Mouse (Mus musculus) gastrocnemius, postnatal 14 days (tissue): Measurements from ENCODE around the gene Traf3ip1. TPM values are rescaled to one million over a fixed set of nuclear protein-coding genes. Genes with fewer than 3 reads are reported as not detected.
A peak's percentile ranks its signal among the peaks of the same experiment; 100 is the strongest.
"Not testable (repeated sequence)": the region's sequence is repeated elsewhere in the genome, so short reads cannot be mapped to it uniquely, and the experiment has no call there.

Experiments
- DNase-seq: peaks from one replicate; pipeline ENCODE4 v3.0.0; 2021; ENCODE audit warnings: mixed read lengths
- intact Hi-C: fragments of 180-260 bp; cut with DNase I; formaldehyde crosslinking; loops from one replicate; pipeline ENCODE4 v1.15.1; 2025; ENCODE audit warnings: low total_unique reads
- total RNA-seq, 2 experiments: library from RNA; stranded (reverse); gene quantifications; 2 replicates each; pipeline ENCODE4 v1.2.3; 2021

Gene Traf3ip1
- total RNA-seq, 2 experiments from 2014 or later: 3.2 to 3.3 TPM

DNA sequence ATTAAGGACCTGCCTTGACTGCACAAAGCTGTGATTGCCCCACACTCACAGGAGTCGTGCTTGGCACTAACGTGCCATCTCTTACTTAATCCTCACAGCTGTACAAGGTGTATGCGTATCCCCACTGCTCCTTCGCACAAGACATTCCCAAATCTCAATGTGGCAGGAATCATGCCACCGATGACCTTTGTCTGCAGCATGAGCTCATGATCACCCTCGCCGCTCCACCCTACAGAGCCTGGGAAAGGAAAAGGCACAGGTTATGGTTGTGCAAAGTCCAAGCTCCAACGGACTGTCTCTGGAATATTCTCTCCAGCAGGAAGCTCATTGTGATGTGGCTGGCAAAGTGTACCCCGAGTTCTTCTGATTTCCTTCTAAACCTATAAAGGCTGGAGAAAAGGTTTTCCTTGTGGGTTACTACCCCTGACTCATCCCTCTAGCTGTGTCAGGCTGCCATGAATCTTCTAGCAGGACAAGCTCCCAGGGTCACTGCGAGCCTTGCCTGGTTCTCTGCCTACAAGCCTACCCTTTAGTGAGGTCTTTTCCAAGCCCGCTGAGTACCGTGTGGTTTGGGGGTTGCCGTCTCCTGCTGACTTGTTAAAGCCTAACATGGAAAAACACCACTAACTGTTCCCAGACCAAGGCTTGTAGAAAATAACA lies 31.0 kb upstream of the Traf3ip1 start:
- no peak for DNase-seq
- intact Hi-C loops: no loop called here

DNA sequence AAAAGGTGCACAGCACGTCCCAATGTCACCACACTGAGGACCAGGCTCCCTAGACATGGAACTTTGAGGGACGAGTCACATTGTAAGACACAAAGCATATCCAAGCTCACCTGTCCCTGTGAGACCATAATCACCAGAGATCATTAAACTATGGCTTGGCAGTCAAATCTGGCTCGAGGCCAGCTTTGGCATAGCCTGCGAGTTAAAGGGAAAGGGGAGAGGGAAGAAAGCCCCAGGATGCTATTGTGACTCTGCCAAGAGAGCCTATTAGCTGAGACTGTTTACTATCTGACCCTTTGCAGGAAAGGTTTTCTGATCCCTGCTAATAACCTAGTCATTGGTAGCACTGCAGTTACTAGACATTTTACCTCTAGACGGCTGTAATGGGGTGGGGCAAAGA lies 30.0 kb upstream of the Traf3ip1 start:
- no peak for DNase-seq
- intact Hi-C loops: no loop called here

DNA sequence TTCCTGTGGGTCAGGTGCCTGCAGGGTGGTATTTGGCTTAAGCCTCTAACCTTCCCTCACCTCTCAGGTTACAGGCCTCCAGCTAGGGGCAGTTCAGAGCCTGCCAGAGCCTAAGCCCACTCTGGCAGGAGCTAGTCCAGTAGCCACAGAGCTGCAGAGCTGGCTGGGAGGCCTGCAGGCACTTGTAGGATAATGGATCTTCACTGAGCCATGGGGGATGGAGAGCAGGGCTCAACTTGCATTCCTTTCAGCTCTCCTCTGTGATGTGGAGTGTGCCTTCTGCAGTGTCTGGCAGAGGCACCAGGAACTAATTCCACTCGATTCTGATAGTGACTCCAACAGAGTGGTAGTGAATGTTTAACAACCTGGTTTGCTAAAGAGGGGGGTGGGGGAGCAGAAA lies 29.2 kb upstream of the Traf3ip1 start:
- no peak for DNase-seq
- intact Hi-C loops: loop anchor here (5.0 kb wide), 1 partner anchor 38 kb away; no protein-coding TSS in a partner anchor

DNA sequence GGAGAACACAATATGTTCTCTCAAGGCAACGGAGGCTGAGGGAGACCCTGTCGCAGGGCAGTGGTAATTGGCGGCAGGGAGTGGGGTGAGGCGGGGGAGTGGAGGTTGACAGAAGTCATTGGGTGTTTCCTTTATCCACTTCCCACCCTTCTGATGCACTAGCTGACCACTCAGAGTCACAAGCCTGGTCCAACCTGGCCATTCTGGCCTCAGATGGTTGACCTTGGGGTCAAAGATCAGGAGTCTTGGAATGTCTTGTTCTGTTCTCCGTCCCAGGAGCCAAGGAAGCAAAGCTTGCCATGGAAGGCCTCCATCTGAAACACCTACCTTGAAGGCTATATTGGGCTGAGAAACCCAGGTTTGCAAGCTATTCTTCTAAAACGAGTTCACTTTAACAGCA lies 28.3 kb upstream of the Traf3ip1 start:
- intact Hi-C loops: loop anchor here (5.0 kb wide), 1 partner anchor 39 kb away; no protein-coding TSS in a partner anchor
- DNase-seq: no peak

DNA sequence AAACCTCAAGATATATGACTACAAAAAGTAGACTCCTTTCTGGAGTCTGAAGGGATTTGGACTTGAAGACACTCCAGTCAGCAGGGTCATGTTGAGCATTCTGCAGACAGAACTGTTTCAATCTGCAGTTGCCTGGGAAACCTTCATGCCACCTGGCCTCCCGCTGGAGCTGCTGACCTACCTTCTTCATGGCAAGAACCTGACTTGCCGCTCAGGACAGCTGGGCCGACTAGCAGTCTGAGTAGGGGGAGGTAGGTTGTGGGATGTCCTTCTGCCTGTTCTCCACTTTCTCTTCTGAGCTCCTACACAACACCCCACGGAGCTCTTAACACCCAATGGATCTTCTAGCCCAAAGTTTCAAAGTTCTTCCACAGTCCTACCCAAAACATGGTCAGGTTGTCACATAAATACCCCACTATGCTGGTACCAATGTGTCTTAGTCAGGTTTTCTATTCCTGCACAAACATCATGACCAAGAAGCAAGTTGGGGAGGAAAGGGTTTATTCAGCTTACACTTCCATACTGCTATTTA lies 24.5 kb upstream of the Traf3ip1 start:
- DNase-seq: no peak
- intact Hi-C loops: loop anchor here (5.0 kb wide), 1 partner anchor 43 kb away; no protein-coding TSS in a partner anchor

DNA sequence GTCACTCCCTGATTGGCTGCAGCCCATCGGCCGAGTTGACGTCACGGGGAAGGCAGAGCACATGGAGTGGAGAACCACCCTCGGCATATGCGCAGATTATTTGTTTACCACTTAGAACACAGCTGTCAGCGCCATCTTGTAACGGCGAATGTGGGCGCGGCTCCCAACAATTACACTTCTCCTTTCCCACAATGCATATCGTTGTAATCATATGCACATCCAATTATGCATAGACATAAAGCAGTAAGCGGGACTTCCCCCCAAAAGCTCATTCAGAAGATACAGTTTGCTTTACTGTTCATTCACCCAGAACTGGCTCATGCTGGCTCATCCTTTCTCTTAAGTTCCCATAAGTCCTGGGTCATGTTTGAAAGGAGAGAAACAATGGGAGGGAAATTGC lies 16.3 kb upstream of the Traf3ip1 start:
- intact Hi-C loops, DNase-seq: not testable (repeated sequence)

DNA sequence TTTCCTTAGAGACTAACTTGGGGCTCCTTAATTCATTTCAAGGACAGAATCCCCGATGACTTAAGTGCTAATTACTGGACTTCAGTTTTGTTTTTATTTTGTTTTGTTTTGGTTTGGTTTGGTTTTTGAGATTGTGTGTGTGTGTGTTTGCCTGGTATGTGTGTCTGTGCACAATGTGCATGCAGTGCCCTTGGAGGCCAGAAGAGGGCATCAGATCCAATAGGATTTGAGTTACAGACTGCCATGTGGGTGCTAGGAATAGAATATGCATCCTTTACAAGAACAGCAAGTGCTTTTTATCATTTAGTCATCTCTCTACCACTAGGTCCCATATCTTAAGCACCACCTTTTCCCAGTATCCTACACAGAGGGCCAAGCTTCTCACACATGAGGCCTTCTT lies 15.5 kb upstream of the Traf3ip1 start:
- DNase-seq: no peak
- intact Hi-C loops: no loop called here

DNA sequence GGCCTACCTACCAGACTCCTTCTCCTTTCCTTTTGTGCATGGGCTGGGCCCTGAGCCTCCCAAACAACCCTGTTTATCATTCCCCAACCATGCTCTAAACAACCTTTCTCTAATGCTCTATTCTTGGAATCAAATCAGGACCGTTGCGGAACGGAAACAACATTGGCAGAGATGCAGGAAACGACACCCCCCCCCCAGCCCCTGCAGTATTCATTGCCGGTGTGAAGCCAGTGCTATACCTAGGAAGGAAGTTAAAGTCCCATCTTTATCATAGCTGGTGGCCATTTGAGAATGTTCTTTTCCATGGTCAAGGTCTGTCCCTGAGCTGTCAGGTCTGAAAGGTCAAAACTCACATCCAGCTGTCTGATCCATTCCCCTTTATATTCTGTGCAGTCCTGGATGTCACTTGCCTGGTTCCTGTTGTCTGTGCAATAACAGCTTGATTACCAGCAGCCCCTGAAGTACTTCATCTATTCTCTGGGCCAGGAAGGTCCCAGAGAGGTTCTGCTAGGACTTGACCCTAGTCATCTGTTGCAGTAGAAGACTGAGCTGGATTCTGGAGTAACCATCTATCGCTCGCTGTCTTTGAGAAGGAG lies 11.7 kb upstream of the Traf3ip1 start:
- DNase-seq: no peak
- intact Hi-C loops: loop anchor here (5.0 kb wide), 1 partner anchor 55 kb away; no protein-coding TSS in a partner anchor

DNA sequence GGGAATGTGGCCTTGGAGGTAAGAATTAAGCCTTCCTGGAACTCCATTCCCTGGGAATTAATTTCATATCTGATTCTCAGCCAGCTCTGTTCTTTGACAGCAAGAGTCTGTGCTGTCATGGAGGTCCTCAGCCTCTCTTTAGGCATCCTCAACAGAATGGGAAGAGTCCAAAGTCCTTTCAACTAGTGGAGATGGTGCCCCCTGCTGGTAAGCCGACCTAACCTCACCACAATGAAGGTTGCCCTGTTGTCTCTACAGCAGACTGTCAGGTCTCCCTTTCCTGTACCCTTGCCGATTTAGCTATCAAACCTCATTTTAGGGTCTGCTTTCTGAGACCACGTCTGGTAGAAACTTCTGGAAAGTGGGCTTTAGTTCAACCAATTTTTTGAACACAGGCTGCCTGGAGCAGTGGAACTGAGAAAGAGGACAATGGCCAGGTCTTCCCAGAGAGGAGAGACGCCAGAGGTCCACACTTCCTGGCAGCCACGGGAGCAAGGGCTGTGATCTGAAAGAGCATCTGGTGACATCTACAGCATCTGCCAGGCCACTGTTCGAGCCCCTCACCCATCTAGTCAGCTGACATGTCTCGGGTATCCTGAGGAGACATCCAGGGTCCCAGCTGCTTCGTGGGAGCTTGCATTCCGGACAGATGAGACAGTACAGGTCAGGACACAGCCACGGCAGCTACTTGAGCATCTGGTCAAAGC lies 11.0 kb upstream of the Traf3ip1 start:
- intact Hi-C loops: loop anchor here (5.0 kb wide), 1 partner anchor 56 kb away; no protein-coding TSS in a partner anchor
- DNase-seq: peak; percentile 84

DNA sequence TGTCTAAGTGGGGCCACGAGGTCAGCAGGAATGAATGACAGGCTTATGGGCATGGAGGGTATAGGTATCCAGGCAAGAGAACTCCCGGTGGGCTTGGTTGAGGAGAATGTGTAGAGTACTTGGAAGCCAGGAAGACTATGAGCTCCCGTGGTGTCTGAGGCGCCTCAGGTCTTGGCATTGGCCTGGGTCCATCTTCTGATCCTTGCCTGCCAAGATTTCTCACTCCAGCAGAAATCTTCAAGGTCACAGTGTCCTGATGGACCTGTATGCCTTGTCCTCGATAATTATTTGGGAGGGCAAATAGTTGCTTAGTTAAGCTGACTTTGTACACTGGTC lies 10.5 kb upstream of the Traf3ip1 start:
- intact Hi-C loops: loop anchor here (5.0 kb wide), 1 partner anchor 57 kb away; no protein-coding TSS in a partner anchor
- DNase-seq: no peak

DNA sequence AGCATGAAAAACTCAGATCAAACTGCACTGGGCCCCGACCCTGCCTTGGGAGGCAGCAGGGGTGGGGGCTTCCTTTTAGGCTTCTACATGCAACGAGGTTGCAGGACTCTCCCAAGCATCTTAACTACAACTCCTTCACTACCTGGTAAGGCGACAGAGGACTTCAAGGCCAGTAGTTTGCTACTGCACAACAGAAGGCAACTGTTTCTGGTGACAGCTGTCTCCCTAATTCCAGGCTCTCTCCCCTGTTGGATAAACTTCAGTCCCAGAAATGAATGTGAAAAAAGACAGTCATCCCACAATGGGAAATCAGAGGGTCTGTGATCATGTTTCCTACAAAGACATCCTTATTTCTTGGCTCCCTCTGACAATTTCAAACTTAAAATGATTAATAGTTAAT lies 9.0 kb upstream of the Traf3ip1 start:
- intact Hi-C loops: no loop called here
- no peak for DNase-seq

DNA sequence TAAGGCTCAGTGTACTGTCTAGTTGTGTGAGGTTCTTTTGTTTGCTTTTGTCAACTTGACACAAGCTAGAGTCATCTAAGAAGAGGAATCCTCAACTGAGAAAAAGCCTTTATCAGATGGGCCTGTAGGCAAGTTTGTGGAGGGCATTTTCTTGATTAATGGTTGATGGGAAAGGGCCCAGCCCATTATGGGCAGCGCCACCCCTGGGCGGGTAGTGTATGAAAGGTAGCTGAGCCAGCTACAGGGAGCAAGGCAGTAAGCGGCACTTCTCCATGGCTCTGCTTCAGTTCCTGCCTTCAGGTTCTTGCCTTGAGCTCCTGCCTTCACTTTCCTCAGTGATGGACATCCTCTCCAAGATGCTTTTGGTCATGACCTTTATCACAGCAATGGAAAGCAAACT lies 8.3 kb upstream of the Traf3ip1 start:
- DNase-seq: no peak
- intact Hi-C loops: no loop called here

DNA sequence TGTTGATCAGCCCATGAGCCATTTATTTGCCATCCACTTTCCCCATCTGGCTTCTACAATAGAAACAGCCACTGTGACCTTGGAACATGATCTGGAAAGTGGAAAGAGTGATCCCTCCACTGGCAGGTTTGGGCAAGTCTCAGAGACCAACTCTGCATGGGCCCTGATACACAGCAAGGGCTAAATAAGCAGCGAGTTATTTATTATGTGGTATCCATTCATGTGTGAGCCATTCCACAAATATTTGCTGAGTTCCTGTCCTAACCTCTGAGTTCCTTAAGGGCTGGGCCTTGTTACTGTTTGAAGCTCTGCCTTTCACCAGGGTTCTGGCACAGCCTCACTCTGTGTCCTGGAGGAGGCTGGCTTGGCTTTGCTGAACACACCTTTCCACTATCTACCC lies 4.1 kb upstream of the Traf3ip1 start:
- intact Hi-C loops: no loop called here

DNA sequence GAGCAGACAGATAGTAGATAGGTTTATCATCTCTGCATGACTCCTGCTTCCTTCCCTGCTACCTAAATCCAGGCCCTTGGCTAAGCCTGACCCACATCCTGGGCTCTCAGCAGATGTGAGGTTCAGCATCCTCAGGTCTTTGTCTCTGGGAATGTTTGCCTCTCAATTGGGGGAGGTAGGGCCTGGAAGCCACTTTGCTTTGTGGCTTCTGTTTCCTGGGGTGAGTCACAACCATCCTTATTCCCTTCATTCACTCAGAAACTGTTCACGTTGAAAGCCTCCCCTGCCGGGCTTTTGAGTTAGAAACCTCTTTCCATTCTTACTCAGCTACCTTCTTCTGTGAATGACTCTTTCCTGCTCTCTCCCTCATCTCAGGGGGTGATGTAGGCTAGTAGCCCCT lies 1.7 kb upstream of the Traf3ip1 start:
- DNase-seq: no peak
- intact Hi-C loops: no loop called here

More for the DNA sequence above, 4.1 kb upstream of the Traf3ip1 start:
- no peak for DNase-seq

DNA sequence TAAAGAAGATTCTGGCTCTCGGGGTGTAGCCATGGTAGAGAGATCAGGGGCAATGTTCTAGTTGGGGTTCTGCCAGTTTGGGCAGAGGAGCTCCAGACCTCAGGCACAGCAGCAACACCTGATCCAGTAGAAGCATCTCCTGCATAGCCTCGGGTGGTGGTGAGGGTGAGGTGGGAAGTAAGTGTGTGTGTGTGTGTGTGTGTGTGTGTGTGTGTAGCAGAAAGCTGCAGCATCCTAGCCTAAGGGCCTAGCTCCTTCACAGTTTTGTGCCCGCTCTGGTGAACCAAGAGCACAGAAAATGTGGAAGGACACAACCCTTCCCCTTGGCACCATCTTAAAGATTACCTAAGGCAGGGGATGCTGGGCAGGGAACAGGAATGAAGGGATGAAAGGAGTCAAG lies 509 bp upstream of the Traf3ip1 start:
- DNase-seq: no peak
- intact Hi-C loops: no loop called here

DNA sequence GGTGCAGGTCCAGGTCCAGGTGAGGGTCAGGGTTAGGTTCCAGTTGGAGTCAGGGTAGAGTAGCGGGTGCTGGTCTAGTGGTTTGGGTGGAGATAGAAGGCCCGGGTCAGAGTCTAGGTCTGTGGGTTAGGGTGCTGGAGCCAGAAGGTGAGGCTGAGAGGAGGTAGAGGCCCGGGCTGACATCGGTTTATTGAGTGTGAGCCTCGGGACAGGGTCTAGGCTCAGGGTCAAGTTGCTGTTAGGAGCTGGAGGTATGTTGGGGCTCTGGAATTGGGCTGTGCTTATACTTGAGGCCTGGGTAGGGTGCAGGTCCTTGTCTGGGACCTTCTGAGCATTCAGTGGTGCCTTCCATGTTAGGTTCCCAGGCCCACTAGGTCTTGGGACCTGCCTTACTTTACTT lies 874 bp downstream of the Traf3ip1 start:
- no peak for DNase-seq
- intact Hi-C loops: no loop called here

DNA sequence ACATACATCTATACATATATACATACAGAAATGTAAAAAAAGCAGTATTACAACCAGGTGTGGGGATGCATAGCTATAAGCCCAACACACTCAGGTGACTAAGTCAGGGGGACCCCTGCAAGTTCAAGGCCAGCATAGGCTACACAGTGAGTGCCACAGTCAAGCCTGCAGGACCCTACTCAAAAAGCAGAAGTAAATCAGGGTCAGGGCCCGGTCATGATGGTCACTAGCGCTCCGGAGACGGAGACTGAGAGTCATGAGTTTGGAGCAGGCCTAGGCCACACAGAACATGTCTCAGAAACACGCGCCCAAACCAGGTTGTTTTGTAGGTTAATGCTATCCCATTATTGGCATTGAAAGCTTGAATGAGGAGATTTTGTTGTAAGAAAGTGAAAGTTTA lies 4.1 kb downstream of the Traf3ip1 start:
- intact Hi-C loops: no loop called here
- no peak for DNase-seq

DNA sequence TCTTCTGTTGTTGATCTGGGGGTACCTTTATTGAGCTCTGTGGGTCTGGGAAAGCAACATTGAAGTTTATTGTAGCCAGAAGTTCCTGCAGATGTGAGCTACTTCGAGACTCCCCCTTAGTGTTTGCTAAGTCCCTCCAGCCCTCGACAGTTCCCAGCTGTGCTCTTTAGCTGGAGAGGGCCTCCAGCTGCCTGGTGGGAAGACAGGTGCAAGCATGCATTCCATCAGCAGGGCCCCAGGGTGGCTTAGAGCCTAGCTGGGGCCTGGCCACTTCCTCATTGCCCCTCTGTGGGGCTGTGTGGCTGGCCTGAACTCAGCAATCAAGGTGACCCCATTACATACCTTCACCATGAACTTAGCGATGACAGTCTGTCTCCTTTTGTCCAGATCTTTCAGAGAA lies 10.2 kb downstream of the Traf3ip1 start:
- no peak for DNase-seq
- intact Hi-C loops: no loop called here

DNA sequence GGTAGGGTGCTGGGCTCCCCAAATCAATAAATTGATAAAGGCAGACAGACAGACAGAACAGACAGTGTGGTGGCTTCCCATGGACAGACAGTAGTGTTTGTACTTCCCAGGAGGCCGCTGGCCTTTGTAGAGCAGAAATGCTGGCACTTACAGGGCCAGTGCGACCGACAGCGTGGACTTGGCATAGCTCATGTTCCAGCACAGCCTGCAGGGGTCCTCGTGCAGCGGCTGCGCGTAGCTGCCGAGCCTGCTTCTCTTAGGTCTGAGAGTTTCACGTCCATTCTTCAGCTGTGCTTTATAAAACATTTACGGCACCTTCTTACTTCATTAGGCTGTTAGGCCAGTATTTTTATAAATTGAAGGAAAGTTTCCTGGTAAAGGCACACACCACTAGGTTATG lies 20.5 kb downstream of the Traf3ip1 start:
- intact Hi-C loops: no loop called here

DNA sequence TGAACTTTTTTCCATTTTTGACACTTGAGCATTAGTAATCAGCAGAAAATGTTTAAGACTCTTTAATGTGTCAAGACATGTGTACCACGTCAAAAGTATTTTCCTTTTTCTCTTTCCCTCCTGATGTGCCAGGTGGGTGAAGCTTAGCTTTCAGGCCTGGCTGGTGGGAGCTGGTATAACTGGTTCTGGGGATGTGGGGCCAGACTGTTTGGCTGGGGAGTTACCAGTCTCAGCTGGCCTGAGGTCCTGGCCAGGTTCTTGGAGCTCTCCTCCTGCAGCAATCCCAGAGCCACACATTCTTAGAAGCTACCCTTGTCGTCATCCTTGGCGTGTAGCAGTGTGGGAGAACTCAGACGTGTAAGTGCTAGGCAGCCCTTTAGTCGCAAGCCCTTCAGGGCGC lies 21.2 kb downstream of the Traf3ip1 start:
- no peak for DNase-seq
- intact Hi-C loops: no loop called here

More for the DNA sequence above, 20.5 kb downstream of the Traf3ip1 start:
- peak; percentile 18 for DNase-seq
